Mouse (Mus musculus) embryonic facial prominence, embryonic 11.5 days (tissue): ENCODE results near the gene Kifc1. TPM values are rescaled to one million over a fixed set of nuclear protein-coding genes. Genes with fewer than 3 reads are reported as not detected.

Experiments
- ATAC-seq: fragments of 200-750 bp; cut with Nextera tagmentation; replicated peaks from 2 replicates; pipeline ENCODE4 v1.8.0; 2017; ENCODE audit warnings: low read depth; ENCODE audit not compliant: insufficient number of reproducible peaks, low FRiP score, low TSS enrichment
- DNase-seq: peaks from one replicate; pipeline ENCODE4 v3.0.0-alpha.2; 2015; ENCODE audit warnings: low spot score
- H3K27ac ChIP-seq: fragments of 300-500 bp; sonication (generic); replicated peaks from 2 replicates; pipeline ENCODE4 v1.5.1; 2014; ENCODE audit warnings: mild to moderate bottlenecking, low read depth, low read length, control low read depth
- H3K27me3 ChIP-seq: fragments of 300-500 bp; sonication (generic); 2 replicates; pipeline ENCODE4 v1.6.1; 2014; ENCODE audit warnings: mild to moderate bottlenecking, low read length, moderate library complexity, mixed read lengths; ENCODE audit not compliant: control insufficient read depth, insufficient read depth
- H3K36me3 ChIP-seq: fragments of 300-500 bp; sonication (generic); replicated peaks from 2 replicates; pipeline ENCODE4 v1.6.1; 2014; ENCODE audit warnings: low read depth, mild to moderate bottlenecking, low read length, moderate library complexity, mixed read lengths; ENCODE audit not compliant: control insufficient read depth, insufficient read depth
- H3K4me1 ChIP-seq: fragments of 300-500 bp; sonication (generic); 2 replicates; pipeline ENCODE4 v1.6.1; 2014; ENCODE audit warnings: low read length, mixed read lengths; ENCODE audit not compliant: control insufficient read depth, insufficient read depth
- H3K4me2 ChIP-seq: fragments of 300-500 bp; sonication (generic); 2 replicates; pipeline ENCODE4 v1.6.1; 2014; ENCODE audit warnings: low read depth, mild to moderate bottlenecking, control low read depth, low read length, moderate library complexity
- H3K4me3 ChIP-seq: fragments of 300-500 bp; sonication (generic); 2 replicates; pipeline ENCODE4 v1.5.1; 2014; ENCODE audit warnings: low read depth, low read length, control low read depth
- H3K9ac ChIP-seq: fragments of 300-500 bp; sonication (generic); replicated peaks from 2 replicates; pipeline ENCODE4 v1.6.1; 2014; ENCODE audit warnings: mild to moderate bottlenecking, control low read depth, low read length
- H3K9me3 ChIP-seq: fragments of 300-500 bp; sonication (generic); replicated peaks from 2 replicates; pipeline ENCODE4 v1.6.1; 2016; ENCODE audit warnings: mild to moderate bottlenecking, low read length, inconsistent platforms, mixed read lengths; ENCODE audit not compliant: control insufficient read depth
- WGBS: fragments of 180-500 bp; shearing (Covaris S2); extraction: QIAGEN DNeasy Blood & Tissue Kit; methylation state at CpG from one replicate; pipeline ENCODE4 v1.1.7; 2014; 5-methylcytosine and 5-hydroxymethylcytosine counted together
- polyA plus RNA-seq: library from polyadenylated mRNA; unstranded; fragments of >200 nt; fragmentation: Nextera tagmentation; extraction: Ambion mirVana; gene quantifications from 2 replicates; pipeline ENCODE4 v1.2.1, GENCODE M21; 2014

Kifc1 gene
- 9.4 and 13.4 TPM in 2 replicates for polyA plus RNA-seq

DNA sequence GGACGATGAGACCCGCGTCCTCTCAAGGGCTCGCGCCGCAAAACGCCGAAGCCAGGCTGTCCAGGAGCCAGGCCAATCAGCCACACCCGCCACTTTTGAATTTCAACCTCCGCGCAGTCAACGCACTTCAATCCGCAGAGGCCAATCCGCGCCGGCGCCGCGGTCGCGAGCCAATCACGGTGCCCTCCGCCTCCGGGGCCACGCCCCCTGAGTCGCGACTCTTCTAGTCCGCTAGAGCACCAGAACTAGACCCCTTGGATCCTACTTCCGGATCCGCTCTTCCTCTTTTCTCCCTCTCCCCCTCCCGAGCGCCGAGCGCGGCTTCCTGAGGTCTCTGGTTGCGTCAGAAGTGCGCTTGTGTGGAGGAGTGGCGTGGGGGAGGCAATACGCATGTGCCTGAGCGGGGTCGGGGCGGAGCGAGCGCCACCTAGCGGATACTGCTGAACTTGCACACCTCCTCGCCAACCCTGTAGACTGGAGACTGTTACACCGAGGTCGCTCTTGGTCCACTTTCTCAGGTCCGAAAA, at the start of gene Kifc1:
Gene Kifc1 (minus strand): TSS at position 129 of the 527 bp plus-strand sequence.
- Histone ChIP-seq H3K4me3 (peak within 1 kb of the TSS; percentile 61), H3K4me1 (peaks cover 2% of the 10 kb centered on the region; the same call in 1 of the 2 replicates), H3K27me3 (no peaks in the 10 kb centered on the region), H3K36me3 (no peaks in the 10 kb centered on the region), H3K9ac (peak within 1 kb of the TSS; percentile 76), H3K4me2 (peak within 1 kb of the TSS; percentile 54), H3K27ac (no peak within 1 kb of the TSS; the same call in 1 of the 2 replicates), H3K9me3 (no peaks in the 10 kb centered on the region)
- under 1% methylated on average over 49 of the region's 49 CpGs for WGBS
- DNase-seq (peak; percentile 100), ATAC-seq (peak; percentile 98)

DNA sequence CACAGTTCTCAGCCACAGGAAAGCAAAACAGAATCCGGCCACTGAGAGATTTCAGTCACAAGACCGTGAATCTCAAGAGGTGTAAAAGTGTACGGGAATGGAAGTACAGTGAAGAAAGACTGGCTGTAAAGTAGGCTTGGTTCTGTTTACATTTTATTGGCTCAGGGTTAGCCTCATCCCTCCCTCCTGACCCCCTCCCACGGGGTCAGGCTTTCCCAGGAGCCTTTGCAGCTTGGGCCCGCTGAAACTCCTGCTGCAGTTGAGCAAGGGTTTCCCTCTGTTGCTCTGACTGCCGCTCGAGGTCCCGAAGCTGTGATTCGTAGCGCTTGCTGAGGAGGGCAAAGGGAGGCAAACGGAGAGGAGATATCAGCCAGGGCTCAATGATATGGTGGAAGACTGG, 48.3 kb upstream of the Kifc1 start:
- no peak for DNase-seq
- Histone ChIP-seq H3K27ac (no peak overlapping the region), H3K4me1 (no peaks in the 10 kb centered on the region), H3K4me2 (no peak overlapping the region), H3K9ac (no peak overlapping the region), H3K36me3 (peaks cover 8% of the 10 kb centered on the region), H3K4me3 (peak overlapping the region; percentile 77; the same call in 1 of the 2 replicates), H3K27me3 (no peaks in the 10 kb centered on the region), H3K9me3 (no peaks in the 10 kb centered on the region)
- 85% methylated on average over 11 of the region's 11 CpGs for WGBS
- ATAC-seq, result no peak

DNA sequence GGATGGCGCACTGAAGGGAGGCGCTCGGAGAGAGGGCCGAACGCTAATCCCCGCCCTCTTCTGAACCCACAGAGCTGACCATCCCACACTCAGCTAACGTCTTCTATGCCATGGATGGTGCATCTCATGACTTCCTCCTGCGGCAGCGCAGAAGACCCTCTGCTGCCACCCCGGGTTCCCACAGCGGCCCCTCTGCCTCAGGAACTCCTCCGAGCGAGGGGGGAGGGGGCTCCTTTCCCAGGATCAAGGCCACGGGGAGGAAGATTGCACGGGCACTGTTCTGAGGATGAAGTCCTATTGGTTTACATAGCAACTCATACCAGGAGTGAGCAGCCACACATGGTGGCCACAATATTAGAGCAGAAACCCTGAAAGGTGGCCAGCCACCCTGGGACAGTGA, 46.5 kb upstream of the Kifc1 start:
- Histone ChIP-seq H3K4me2 (no peak overlapping the region), H3K4me1 (no peaks in the 10 kb centered on the region; the same call in 1 of the 2 replicates), H3K4me3 (no peak overlapping the region), H3K36me3 (peaks cover 8% of the 10 kb centered on the region), H3K9ac (no peak overlapping the region), H3K9me3 (no peaks in the 10 kb centered on the region), H3K27ac (no peak overlapping the region), H3K27me3 (no peaks in the 10 kb centered on the region; the same call in 1 of the 2 replicates)
- ATAC-seq, result no peak
- 87% methylated on average over 15 of the region's 15 CpGs for WGBS
- no peak for DNase-seq

DNA sequence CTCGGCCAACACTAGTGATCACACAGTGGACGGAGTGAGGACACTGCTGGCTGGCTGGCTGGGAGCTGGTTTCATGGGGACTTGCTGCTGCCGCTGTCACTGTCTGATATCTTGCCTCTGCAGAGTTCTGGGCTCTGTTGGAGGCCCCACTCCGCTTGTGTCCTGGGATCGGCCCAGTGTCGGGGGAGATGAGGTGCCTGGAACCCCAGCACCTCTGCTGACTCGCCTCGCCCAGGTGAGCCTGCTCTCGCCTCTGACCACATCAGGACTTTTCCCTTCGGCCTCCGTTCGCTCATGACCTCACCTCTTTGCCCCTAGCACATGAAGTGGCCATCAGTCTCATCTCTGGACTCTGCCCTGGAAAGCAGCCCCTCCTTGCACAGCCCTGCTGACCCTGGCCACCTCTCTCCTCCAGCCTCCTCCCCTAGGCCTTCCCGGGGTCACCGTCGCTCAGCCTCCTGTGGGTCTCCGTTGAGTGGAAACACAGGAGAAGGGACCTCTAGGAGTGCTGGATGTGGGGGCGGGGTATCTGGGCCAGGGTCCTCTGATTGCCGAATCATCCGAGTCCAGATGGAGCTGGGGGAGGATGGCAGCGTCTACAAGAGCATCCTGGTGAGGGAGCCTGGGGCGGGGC, 45.1 kb upstream of the Kifc1 start:
- H3K4me3 ChIP-seq, result no peak overlapping the region
- DNase-seq (no peak), ATAC-seq (no peak)
- no peak overlapping the region for H3K4me2 ChIP-seq
- H3K27ac ChIP-seq, result no peak overlapping the region
- H3K36me3 ChIP-seq, result peaks cover 8% of the 10 kb centered on the region
- no peak overlapping the region for H3K9ac ChIP-seq
- 84% methylated on average over 21 of the region's 21 CpGs for WGBS
- no peaks in the 10 kb centered on the region; the same call in 1 of the 2 replicates for H3K27me3 ChIP-seq
- no peaks in the 10 kb centered on the region for H3K9me3 ChIP-seq
- no peaks in the 10 kb centered on the region; the same call in 1 of the 2 replicates for H3K4me1 ChIP-seq

- WGBS, result 80% methylated on average over 15 of the region's 15 CpGs
- no peaks in the 10 kb centered on the region for H3K9me3 ChIP-seq
- no peak overlapping the region for H3K9ac ChIP-seq
- DNase-seq (no peak), ATAC-seq (no peak)
- no peak overlapping the region for H3K4me3 ChIP-seq
- no peaks in the 10 kb centered on the region; the same call in 1 of the 2 replicates for H3K4me1 ChIP-seq
- H3K27me3 ChIP-seq, result no peaks in the 10 kb centered on the region; the same call in 1 of the 2 replicates
- H3K4me2 ChIP-seq, result no peak overlapping the region
- H3K36me3 ChIP-seq, result peaks cover 6% of the 10 kb centered on the region
- H3K27ac ChIP-seq, result no peak overlapping the region
Observed at GRCm38 (mm10) chr17:33932970-33933369, 42.5 kb upstream of the Kifc1 start.

GRCm38 (mm10) chr17:33932448-33932847, 42.0 kb upstream of the Kifc1 start:
- no peaks in the 10 kb centered on the region for H3K9me3 ChIP-seq
- no peaks in the 10 kb centered on the region; the same call in 1 of the 2 replicates for H3K27me3 ChIP-seq
- H3K9ac ChIP-seq, result no peak overlapping the region
- H3K4me3 ChIP-seq, result no peak overlapping the region
- ATAC-seq, result no peak
- no peak overlapping the region for H3K4me2 ChIP-seq
- no peak overlapping the region for H3K27ac ChIP-seq
- no peak for DNase-seq
- no peaks in the 10 kb centered on the region; the same call in 1 of the 2 replicates for H3K4me1 ChIP-seq
- peaks cover 6% of the 10 kb centered on the region for H3K36me3 ChIP-seq
- WGBS, result 75% methylated on average over 14 of the region's 14 CpGs

DNA sequence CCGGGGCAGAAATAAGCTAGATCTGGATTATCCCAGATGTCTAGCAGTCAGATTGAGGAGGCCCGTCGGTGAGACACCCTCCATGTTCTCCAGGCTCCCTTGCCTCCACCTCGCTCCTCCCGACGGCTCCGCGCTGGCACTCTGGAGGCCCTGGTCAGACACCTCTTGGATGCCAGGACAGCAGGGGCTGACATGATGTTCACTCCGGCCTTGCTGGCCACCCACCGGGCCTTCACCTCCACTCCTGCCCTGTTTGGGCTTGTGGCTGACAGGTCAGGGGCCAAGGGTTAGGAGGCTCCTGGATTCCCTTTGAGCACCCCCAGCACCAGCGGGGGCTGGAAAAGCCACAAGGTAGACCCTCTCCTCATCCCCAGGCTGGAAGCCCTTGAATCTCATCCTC, 41.5 kb upstream of the Kifc1 start:
- DNase-seq (no peak), ATAC-seq (no peak)
- H3K27me3 ChIP-seq, result no peaks in the 10 kb centered on the region; the same call in 1 of the 2 replicates
- 91% methylated on average over 11 of the region's 11 CpGs for WGBS
- no peak overlapping the region for H3K9ac ChIP-seq
- H3K36me3 ChIP-seq, result peaks cover 3% of the 10 kb centered on the region
- H3K4me2 ChIP-seq, result no peak overlapping the region
- no peak overlapping the region for H3K27ac ChIP-seq
- H3K9me3 ChIP-seq, result no peaks in the 10 kb centered on the region
- H3K4me1 ChIP-seq, result no peaks in the 10 kb centered on the region; the same call in 1 of the 2 replicates
- H3K4me3 ChIP-seq, result no peak overlapping the region
